Mouse (Mus musculus) left cerebral cortex, adult 2 months (tissue): Measurements from ENCODE around the gene Neurod2. TPM values are rescaled to one million over a fixed set of nuclear protein-coding genes. Genes with fewer than 3 reads are reported as not detected.
A peak's percentile ranks its signal among the peaks of the same experiment; 100 is the strongest.

ENCODE experiments used
- DNase-seq, 2 experiments: peaks; one replicate each; pipeline ENCODE4 v3.0.0; 2021 to 2022; ENCODE audit warnings: low spot score in 2 of 2, mixed read lengths in 1 of 2; ENCODE audit errors: extremely low spot score in 1 of 2
- H3K27ac ChIP-seq: fragments of 200-600 bp; 2 replicates; pipeline ENCODE4 v1.8.1; 2022
- H3K4me3 ChIP-seq: fragments of 200-600 bp; 2 replicates; pipeline ENCODE4 v1.8.1; 2022
- CTCF ChIP-seq: fragments of 200-600 bp; IDR thresholded peaks from 2 replicates; pipeline ENCODE4 v1.8.1; 2022; ENCODE audit warnings: antibody characterized with exemption, mild to moderate bottlenecking, moderate library complexity
- intact Hi-C: fragments of 180-260 bp; cut with DNase I; formaldehyde crosslinking; loops from one replicate; pipeline ENCODE4 v1.15.1; 2025
- total RNA-seq, 2 experiments: library from RNA; stranded (reverse); gene quantifications; 2 replicates each; pipeline ENCODE4 v1.2.3; 2021

The Neurod2 gene
- total RNA-seq, 2 experiments from 2014 or later = 70.2 to 76.3 TPM

DNA sequence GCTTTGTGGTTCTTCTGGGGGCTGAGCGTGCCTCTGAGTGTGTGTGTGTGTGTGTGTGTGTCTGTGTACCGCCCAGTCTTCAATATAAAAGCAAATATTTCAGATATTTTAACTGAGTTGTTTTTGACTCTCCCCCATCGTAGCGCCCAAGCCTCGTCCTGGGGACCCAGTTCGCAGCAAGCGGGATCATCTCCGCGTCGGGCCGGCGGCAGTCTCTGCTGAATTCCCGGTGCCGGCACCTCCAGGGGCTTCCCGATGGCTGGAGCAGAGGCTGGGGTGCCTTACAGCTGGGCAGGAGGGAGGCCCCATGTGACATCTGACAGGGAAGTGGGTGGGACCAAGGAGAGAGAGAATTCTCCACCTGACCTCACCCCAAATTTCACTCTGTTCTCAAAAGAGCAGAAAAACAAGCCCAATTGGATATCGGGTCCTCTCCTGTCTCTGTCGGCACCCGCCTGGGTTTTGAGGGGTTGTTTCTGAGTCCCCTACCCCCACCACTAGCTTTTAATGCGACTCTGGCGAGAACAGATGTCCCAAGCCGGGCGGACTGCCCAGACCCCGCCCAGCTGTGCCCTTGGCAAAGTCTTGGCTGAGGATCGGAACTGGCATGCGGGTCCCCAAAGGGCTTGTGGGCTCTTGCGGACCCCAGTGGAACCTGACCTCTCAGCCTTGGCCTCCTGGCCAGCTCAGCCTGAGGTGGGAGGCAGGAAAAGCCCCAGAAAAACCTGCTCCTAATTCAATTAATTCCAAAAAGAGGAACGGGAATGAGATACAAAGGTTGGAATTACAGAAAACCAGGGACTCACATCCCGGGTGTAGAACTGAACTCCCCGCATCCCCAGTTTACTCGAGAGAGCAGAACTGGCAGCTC, 8.4 kb downstream of the Neurod2 start:
- TF ChIP-seq CTCF = no peak
- intact Hi-C loops = no loop called here
- Histone ChIP-seq H3K4me3 (peak overlapping the region; percentile 41), H3K27ac (peak overlapping the region; percentile 91)
- DNase-seq = peak in 1 of 2 experiments; percentile 24

DNA sequence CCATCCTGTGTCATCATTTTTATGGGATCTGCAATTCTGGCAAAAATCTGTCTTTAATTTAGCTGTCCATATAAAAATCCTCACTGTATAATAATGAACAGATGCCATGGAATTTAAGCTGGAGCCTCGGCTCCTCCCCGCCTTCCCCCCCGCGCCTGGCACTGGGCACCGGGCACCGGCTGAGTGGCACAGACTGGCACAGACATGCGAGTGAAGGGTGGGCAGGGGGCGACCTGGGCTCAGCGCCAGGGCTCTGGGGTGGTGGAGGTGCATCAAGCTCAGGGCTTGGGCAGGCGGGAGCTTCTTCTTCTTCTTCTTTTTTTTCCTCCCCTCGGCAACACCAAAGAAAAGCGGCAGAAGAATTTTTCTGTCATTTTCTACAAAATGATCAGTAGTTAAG, 9.1 kb downstream of the Neurod2 start:
- Histone ChIP-seq H3K27ac (peak overlapping the region; percentile 91), H3K4me3 (peak overlapping the region; percentile 41)
- no peak for TF ChIP-seq CTCF
- intact Hi-C loops = no loop called here
- peak in 1 of 2 experiments; percentile 25 for DNase-seq

DNA sequence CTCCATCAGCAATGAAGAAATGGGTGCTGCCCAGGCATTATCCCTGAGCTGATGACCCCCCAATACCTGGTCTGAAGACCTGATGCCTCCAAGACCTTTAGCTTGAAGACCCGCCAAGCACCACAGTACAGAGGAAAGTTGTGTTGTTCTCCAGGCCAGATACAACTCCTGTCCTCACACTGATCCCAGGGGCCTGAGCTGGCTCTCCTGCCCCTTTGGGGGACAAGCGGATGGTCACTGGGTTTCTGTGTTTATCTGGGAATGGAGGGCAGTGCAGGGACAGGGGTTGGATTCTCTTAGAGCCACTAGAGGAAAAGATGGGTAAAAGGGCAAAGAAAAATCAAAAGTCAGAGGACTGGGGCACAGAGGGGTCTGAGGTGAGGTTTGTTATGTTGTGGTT, 9.5 kb downstream of the Neurod2 start:
- no peak for TF ChIP-seq CTCF
- H3K4me3 ChIP-seq = no peak overlapping the region
- peak overlapping the region; percentile 91 for H3K27ac ChIP-seq
- intact Hi-C loops = no loop called here
- no peak for DNase-seq

DNA sequence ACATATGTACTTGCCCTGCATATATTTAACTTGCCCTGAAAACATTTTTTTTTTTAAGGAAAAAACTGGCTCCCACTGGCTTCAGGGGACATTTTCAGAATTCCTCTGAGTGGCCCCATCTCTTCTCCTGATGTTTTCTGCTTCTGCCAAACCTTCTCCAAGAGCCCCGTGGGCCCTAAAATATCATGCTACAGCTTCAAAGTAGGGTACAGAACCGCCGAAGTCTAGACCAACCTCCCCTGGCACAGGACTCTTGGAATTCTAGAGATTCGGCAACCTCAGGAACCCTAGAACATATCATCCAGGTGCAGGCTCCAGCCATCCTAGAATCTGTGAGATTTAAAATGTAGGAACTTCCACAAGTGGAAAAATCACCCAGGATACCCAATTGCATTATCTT, 9.9 kb downstream of the Neurod2 start:
- no peak overlapping the region for H3K4me3 ChIP-seq
- TF ChIP-seq CTCF = no peak
- no peak for DNase-seq
- H3K27ac ChIP-seq = peak overlapping the region; percentile 91
- intact Hi-C loops = no loop called here

DNA sequence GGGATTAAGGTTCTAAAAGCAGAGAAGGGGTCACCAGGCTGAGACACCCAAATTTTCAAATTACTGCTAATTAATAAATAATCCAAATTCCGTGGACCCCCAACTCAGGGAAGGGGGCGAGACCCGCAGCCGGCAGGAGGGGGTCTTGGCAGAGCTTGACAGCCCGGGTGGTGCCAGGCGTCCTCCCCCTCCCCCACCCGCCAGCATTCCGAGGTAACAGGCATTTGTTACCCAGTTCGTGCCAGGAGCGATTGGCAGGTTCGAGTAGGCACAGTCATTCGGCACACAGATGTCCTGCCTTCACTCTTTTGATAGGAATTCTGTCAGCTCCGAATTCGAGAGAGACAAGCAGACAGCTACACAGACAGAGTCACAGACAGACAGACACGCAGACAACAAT, 10.3 kb downstream of the Neurod2 start:
- TF ChIP-seq CTCF = no peak
- peak overlapping the region; percentile 25; the same call in 1 of the 2 replicates for H3K4me3 ChIP-seq
- no peak for DNase-seq
- intact Hi-C loops = no loop called here
- H3K27ac ChIP-seq = peak overlapping the region; percentile 91

DNA sequence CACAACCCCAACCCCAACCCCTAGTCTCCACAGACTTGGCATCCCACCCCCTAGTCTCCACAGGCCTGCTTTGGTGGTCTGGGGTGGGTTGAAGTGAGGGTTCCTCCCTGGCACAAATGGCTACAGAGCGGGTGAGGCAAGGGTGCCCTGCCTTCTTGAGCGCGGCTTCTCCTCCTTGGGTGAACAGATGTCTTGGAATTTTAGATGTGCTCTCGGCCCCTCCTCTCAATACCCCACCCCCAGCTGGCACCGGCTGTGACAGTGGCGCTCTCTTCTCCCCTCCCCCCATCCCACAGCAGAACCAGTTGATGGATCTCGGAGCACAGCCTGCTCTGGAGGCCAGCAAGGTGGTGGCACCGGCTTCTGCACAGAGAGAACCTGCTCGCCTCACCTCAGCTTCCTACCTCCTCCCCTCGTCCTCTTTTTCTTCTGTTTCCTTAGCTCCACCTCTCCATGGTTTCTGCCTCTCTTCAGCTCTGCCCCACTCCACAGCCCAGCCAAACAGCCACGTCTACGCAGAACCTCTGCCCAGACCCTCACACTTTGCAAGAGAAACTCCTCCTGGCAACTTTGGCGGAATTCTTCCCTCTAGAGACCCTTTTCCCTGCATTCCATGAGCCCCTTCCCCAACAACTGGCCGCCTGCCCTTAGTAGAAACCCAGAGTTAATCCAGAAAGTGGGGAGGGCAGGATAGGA, 10.9 kb downstream of the Neurod2 start:
- Histone ChIP-seq H3K4me3 (peak overlapping the region; percentile 25; the same call in 1 of the 2 replicates), H3K27ac (peak overlapping the region; percentile 91)
- DNase-seq = peak in 1 of 2 experiments; percentile 20

DNA sequence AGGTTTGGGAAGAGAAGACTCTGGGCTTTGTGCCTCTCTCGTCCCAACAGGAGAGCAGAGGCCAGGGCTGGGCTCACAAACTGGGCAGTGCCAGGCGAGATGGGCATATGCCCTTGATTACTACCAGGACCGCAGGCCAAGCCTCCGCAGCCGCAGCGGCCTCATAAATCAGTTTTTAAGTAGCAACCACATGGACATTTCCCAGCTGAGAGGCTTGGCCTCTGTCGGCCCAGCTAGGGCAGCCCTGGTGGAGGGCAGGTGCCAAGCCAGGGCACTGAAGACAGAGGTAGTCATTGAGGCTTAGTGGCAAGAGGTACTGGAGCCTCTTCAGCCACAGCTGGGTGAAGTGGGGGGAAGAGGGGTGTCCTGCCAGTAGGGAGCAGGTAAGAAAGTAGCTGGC, 12.0 kb downstream of the Neurod2 start:
- H3K4me3 ChIP-seq = no peak overlapping the region

More for the DNA sequence above, 10.9 kb downstream of the Neurod2 start:
- TF ChIP-seq CTCF = no peak
- intact Hi-C loops = no loop called here

DNA sequence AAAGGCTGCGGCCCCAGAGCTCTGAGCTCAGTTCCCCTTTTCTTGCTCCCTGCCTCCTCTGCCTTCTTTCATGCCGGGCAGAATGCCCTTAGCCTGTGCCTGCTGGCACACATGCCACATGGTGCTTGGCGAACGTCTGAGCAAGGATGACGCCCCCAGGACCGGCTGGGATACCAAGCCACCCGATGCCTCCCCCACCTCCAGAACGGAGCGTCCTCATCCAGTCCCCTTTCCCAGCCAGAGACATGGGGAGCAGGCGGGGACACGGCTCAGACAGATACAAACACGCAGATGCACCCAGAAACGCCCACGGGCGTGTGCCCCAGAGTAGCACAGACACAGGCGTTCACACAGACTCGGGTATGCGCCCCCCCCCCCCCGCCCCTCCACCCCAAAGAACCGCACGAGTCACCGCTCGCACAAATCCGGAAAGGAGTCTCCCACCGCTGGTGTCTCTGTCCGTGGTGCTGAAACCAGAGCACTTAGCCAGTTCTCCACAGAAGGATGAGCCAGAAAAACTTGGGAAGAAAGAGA, 15.6 kb downstream of the Neurod2 start:
- TF ChIP-seq CTCF = no peak
- peak in 1 of 2 experiments; percentile 65 for DNase-seq
- H3K27ac ChIP-seq = peak overlapping the region; percentile 65; the same call in 1 of the 2 replicates

More for the DNA sequence above, 12.0 kb downstream of the Neurod2 start:
- no peak overlapping the region for H3K27ac ChIP-seq
- intact Hi-C loops = no loop called here
- TF ChIP-seq CTCF = no peak
- DNase-seq = no peak

DNA sequence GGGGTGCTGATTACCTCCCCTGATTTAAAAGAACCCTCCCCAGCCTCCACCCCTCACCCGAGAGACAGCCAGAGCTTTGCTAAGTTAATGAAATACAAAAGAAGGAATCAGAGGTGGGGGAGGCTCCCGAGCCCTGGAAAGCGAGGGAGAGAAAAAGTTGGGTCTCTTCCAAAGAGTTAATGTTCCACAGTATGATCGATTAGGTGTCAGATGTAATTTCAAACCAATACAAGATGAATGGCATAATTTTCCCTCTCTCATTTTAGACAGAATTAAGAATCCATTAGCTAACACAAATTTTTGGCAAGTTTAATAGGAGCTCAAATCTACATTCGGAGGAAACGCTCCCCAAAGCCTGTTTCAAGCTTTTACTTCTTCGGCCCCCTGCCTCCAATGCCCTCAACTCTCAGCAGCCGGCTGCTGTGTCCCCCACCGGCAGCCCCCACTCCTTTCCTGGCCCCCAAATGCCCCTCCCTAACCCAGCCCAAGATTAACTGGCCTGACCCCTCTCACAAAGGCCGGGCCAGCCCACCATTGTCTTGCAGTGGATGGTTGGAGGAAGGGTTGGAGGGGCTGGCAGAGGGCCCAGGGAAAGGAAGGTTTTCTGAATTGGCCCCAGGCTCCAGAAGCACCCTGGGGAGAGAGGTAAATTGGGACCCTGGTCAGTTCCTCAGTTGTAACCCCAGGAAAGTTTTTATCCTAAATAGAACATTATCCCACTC, 30.8 kb downstream of the Neurod2 start:
- H3K4me3 ChIP-seq = no peak overlapping the region
- no peak overlapping the region for H3K27ac ChIP-seq
- DNase-seq = no peak
- intact Hi-C loops = no loop called here
- TF ChIP-seq CTCF = no peak

More for the DNA sequence above, 15.6 kb downstream of the Neurod2 start:
- H3K4me3 ChIP-seq = 0 out of 2 replicates have a peak overlapping the region, but pooled peaks have one; percentile 11
- intact Hi-C loops = no loop called here

DNA sequence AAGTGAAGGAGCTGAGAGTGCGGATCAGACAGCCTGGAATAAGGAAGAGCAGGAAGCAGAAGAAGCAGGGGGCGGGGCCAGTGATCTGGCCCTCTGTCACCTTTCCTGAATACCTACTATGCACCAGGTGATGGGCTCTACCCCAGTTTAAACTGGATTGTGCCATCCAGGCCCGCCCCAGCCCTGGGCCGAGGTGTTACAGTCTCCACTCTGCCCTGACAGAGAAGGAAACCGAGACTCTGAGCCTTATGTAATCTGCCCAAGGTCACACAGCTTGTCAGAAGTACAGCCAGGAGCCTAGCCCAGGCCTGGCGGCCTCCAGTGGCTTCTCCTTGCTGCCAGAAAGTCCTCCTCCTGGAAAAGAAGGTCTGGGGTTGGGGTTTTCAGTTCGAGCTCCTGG, 31.7 kb downstream of the Neurod2 start:
- Histone ChIP-seq H3K27ac (peak overlapping the region; percentile 57), H3K4me3 (no peak overlapping the region)
- intact Hi-C loops = no loop called here
- TF ChIP-seq CTCF = no peak
- DNase-seq = no peak

DNA sequence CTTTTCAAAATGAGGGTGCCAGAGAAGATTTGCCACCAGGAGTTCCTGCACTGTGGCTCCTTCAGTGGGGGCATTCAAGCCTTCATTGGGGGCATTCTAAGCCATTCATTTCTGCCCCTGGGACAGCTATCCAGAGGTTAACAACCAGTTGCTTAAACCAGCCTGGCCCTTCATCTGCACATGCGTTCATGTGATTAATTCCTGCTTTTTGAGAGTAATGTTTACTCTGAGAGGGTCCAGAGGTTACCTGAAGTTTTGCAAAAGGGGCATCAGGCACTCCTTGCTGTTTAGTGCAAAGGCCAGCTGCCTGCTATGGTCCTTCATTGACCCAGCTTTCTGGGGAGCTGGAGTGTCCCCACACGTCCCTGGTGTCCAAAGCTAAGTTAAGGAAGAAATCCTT, 32.5 kb downstream of the Neurod2 start:
- DNase-seq = no peak
- TF ChIP-seq CTCF = no peak
- Histone ChIP-seq H3K4me3 (no peak overlapping the region), H3K27ac (peak overlapping the region; percentile 94; the same call in 1 of the 2 replicates)
- intact Hi-C loops = no loop called here
